Mouse (Mus musculus) activated CD4-positive, CD25-positive, alpha-beta regulatory T cell, adult 9 weeks (primary cell): Measurements from ENCODE around the gene Ugt1a8. TPM values are rescaled to one million over a fixed set of nuclear protein-coding genes. Genes with fewer than 3 reads are reported as not detected.

ENCODE experiments used
- polyA plus RNA-seq: library from polyadenylated mRNA; unstranded; fragments of 100-300 nt; shearing (Covaris generic); gene quantifications from one replicate; pipeline ENCODE4 v1.2.1, GENCODE M21; 2017

Ugt1a8 gene
- not detected for polyA plus RNA-seq

DNA sequence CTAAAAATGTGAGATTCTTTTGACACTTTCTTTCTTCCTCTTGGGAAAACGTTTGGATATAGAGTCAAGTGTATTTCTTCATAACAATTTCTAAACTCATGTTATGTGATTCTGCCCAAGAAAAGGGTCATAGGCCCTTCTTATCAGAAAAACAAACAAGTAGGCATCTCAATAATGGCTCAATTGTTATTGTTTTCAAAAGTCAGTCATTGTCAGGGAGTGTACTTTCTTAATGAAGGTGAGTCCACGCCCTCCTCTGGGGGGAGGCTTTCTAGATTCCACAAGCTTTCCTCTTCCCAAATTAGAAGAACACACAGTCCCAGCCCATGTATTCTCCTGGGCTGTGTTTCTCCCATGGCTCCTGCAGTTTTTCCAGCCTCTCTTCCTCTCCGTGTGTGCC is at the start of gene Ugt1a8:
TSS of gene Ugt1a8 (plus strand) at position 301 of the 400 bp plus-strand sequence.

DNA sequence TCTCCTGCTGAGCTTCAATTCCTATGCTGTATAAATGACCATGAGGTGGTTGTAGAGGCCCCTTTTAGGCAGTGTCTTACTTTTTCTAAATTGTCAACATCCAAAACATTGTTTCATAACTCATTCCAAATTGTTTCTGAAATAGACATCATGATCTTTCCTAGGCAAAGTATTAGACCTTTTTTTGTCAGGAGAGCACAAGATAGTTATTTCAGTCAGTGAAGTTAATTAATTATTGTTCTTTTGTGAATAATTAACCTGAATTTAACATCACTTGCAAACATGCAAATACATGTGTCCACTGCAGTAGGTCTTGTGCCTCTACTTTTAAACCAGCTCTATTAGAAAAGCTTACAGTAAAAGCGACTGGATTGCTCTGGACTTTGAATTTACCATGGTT is 32.5 kb upstream of the Ugt1a8 start, which contains the start of gene Ugt1a10:
TSS of gene Ugt1a10 (plus strand) at position 301 of the 400 bp plus-strand sequence.

DNA sequence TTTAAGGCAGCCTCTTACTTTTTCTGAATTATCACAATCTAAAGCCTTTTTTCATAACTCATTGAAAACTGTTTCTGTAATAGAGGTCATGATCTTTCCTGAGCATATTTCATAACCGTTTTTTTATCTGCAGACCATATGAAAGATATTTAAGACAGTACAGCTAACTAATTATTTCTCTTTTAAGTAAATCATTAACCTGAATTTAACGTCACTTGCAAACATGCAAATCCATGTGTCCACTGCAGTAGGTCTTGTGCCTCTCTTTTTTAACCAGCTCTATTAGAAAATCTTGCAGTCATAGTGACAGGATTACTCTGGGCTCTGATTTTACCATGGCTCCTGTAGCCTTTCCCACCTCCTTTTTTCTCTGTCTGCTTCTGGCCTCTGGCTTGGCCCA is 17.1 kb upstream of the Ugt1a8 start, which contains the start of gene Ugt1a9:
TSS of gene Ugt1a9 (plus strand) at position 306 of the 400 bp plus-strand sequence.

DNA sequence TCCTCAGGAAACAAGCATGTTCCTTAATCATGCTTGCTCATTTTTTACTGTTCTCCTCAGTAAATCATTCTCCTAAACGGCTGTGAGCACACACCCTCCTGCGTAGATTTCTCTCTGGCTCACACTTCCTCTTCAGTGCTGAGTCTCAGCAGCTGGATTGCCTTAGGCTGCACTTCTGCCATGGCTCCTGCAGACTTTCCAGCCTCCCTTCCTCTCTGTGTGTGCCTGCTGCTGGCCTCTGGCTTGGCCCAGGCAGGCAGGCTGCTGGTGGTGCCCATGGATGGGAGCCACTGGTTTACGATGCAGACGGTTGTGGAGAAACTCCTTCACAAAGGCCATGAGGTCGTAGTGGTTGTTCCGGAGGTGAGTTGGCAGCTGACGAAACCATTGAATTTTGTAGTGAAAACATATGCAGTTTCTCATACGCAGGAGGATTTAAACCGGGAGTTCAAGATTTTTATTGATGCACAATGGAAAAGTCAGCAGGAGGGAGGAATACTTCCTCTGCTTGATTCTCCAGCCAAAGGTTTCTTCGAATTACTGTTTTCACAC is 7.4 kb downstream of the Ugt1a8 start, which contains the start of gene Ugt1a7c:
TSS of gene Ugt1a7c (plus strand) at position 122 of the 552 bp plus-strand sequence.

DNA sequence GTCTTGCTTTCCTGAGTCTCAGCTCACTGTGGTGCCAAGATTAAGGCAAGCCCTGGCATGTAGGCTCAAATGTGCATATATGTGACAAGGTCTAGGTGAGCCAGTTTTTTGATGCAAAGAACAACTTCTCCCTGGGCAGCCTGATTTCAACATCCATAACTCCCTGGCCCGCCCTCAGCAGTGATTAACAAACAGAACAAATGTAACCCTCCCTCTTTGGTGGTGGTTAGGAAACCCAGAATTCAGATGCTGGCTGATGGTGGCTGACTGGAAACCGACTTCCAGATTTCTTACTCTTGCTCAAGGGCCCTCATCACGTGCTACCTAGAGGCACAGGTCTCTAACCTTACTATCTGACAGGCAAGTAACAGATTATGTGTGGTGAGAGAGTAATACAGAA is 15.4 kb downstream of the Ugt1a8 start, which contains the start of gene Ugt1a6b:
TSS of gene Ugt1a6b (plus strand) at position 234 of the 400 bp plus-strand sequence.

DNA sequence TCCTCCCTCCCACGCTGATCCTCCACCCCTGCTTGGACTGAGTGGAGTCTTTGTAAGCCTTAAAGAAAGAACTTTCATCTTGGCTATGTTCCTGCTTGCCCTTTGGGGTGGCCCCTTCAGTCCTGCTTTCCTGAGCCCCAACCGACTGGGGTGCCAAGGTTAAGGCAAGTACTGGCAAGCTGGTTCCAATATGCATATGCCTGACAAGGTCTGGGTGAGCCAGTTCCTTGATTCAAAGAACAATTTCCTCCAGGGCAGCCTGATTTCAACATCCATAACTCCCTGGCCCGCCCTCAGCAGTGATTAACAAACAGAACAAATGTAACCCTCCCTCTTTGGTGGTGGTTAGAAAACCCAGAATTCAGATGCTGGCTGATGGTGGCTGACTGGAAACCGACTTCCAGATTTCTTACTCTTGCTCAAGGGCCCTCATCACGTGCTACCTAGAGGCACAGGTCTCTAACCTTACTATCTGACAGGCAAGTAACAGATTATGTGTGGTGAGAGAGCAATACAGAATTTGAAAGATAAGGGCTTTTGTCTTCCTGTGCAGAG is 46.9 kb downstream of the Ugt1a8 start, which contains the start of gene Ugt1a6a:
TSS of gene Ugt1a6a (plus strand) at position 353 of the 555 bp plus-strand sequence.

DNA sequence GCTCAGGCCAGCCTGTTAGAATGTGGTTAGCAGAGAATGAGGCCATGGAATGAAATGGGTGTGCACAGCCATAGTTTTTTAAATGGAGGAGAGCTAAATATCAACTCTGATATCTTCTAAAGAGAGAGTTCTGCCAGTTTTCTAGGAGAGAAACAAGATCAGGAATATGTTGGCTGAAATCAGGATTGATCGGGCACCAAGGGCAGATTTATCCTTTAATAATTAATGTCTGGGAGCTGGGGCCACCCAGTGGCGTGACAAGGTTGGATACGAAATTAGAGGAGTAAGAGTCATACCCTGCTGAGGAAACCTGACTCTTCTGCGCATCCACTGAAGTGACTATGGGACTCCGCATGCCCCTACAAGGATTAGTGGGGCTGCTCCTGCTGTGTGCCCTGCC is 78.1 kb downstream of the Ugt1a8 start, which contains the start of gene Ugt1a5:
TSS of gene Ugt1a5 (plus strand) at position 302 of the 400 bp plus-strand sequence.

DNA sequence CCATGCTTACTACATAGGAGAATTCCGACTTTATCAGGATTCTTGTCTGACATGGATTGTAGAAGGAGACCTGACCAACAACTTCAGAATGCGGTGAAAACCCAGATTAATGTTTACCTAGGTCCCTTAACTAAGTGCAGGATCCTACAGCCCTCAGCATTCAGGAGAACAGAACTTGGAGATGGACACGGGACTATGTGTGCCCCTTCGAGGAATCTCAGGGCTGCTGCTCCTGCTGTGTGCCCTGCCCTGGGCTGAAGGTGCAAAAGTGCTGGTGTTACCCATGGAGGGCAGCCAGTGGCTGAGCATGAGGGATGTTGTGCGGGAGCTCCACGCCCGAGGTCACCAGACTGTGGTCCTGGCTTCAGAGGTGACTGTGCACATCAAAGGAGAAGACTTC is 112.8 kb downstream of the Ugt1a8 start, which contains the start of gene Ugt1a2:
TSS of gene Ugt1a2 (plus strand) at position 146 of the 400 bp plus-strand sequence.

DNA sequence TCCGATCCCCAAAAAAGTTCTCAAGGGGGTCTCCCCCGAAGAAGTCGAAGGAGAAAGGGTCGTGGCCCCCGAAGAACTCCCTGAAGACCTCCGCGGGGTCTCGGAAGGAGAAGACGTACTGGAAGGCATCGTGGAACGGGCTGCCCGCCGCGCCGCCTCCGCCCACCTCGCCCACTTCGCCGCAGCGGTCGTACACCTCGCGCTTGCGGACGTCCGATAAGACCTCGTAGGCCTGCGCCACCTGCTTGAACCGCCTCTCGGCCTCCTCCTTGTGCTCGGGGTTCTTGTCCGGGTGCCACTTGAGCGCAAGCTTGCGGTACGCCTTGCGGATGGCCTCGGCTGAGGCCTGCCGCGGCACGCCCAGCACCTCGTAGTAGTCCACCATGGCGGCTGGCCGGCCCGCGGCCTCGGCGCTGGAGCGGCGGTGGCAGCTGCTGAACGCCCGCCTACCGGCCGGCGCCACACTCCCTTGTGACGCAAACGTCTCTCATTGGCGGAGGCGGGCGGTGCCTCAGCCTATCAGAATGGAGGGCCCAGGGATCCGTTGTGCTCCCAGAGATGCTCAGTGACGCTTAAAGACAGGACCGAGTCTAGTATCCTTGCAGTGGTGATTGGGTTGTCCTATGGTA is 117.8 kb downstream of the Ugt1a8 start, which contains the start of gene Dnajb3:
TSS of gene Dnajb3 (minus strand) at position 489 of the 629 bp plus-strand sequence.

DNA sequence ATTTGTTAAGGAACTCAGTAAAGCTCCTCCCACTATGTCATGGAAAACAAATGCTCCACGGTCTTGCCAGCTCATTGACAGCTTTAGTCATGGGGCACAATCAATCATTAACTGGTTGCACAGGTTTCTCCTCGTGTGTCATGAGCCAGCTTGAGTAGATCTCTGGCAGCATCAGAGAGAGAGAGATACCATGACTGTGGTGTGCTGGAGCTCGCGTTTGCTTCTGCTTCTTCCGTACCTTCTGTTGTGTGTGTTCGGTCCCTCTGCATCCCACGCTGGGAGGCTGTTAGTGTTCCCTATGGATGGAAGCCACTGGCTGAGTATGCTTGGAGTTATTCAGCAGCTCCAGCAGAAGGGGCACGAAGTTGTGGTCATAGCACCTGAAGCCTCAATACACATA is 124.2 kb downstream of the Ugt1a8 start, which contains the start of gene Ugt1a1:
TSS of gene Ugt1a1 (plus strand) at position 148 of the 400 bp plus-strand sequence.

DNA sequence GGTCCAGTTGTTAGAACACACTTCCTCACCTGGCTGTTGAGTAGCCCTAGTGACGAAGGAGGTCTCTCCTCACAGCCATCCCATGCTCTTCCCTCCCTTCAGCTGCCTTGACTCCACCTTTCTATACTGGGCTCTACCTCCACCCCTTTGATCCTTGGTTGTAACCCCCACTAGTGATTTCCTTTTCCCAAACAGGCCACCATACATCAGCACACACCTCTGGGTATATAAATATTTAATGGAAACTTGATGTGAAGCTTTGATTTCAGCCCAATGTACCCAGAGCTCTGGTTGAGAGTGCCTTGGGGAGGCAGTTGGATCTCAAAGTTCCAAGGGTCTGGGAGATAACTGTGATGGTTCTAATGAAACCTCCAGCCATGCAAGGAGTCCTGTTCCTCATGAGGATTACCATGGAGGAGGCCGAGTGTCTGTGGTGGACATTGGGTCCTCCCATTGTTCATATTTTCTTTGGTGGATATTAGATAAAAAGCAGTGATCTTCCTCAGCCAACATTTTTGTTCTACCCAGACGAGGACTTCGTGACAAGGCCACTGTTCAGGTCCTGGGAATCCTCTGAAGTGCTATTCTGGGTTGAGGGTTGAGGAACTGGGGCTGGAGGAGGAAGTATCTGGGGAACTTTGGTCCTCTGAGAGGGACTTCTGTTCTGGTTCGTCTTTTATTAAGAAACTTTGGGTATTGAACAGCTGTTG is 139.2 kb downstream of the Ugt1a8 start, which contains the start of gene Mroh2a:
TSS of gene Mroh2a (plus strand) at position 317 of the 710 bp plus-strand sequence.

Other genes with a start within 250 kb of the Ugt1a8 start
- gene Dgkd, start 234.5 kb upstream of the Ugt1a8 start, polyA plus RNA-seq = 58.3 TPM
- 21.1 TPM for gene Usp40, start 79.3 kb upstream of the Ugt1a8 start, polyA plus RNA-seq
- gene Ugt1a10, start 32.4 kb upstream of the Ugt1a8 start, polyA plus RNA-seq = not detected
- 0.15 TPM for gene Ugt1a9, start 17.0 kb upstream of the Ugt1a8 start, polyA plus RNA-seq
- gene Ugt1a7c, start 7.2 kb downstream of the Ugt1a8 start, polyA plus RNA-seq = 0.90 TPM
- gene Ugt1a6b, start 15.4 kb downstream of the Ugt1a8 start, polyA plus RNA-seq = not detected
- 0.66 TPM for gene Ugt1a6a, start 47.0 kb downstream of the Ugt1a8 start, polyA plus RNA-seq
- gene Ugt1a5, start 78.2 kb downstream of the Ugt1a8 start, polyA plus RNA-seq = not detected
- not detected for gene Ugt1a2, start 112.8 kb downstream of the Ugt1a8 start, polyA plus RNA-seq
- gene Dnajb3, start 118.0 kb downstream of the Ugt1a8 start, polyA plus RNA-seq = 0.53 TPM
- not detected for gene Ugt1a1, start 124.1 kb downstream of the Ugt1a8 start, polyA plus RNA-seq
- gene Mroh2a, start 139.2 kb downstream of the Ugt1a8 start, polyA plus RNA-seq = 0.75 TPM
- gene Hjurp, start 189.8 kb downstream of the Ugt1a8 start, polyA plus RNA-seq = 115 TPM
- not detected for gene Trpm8, start 189.8 kb downstream of the Ugt1a8 start, polyA plus RNA-seq